Mouse (Mus musculus) spleen, adult 18-20 months (tissue): ENCODE data around the gene Fdxacb1.
A peak's percentile ranks its signal among the peaks of the same experiment; 100 is the strongest.

Source experiments
- DNase-seq, 2 experiments: peaks; one replicate each; pipeline ENCODE4 v3.0.0; 2022; ENCODE audit warnings: mixed read lengths in 2 of 2

Gene Fdxacb1

DNA sequence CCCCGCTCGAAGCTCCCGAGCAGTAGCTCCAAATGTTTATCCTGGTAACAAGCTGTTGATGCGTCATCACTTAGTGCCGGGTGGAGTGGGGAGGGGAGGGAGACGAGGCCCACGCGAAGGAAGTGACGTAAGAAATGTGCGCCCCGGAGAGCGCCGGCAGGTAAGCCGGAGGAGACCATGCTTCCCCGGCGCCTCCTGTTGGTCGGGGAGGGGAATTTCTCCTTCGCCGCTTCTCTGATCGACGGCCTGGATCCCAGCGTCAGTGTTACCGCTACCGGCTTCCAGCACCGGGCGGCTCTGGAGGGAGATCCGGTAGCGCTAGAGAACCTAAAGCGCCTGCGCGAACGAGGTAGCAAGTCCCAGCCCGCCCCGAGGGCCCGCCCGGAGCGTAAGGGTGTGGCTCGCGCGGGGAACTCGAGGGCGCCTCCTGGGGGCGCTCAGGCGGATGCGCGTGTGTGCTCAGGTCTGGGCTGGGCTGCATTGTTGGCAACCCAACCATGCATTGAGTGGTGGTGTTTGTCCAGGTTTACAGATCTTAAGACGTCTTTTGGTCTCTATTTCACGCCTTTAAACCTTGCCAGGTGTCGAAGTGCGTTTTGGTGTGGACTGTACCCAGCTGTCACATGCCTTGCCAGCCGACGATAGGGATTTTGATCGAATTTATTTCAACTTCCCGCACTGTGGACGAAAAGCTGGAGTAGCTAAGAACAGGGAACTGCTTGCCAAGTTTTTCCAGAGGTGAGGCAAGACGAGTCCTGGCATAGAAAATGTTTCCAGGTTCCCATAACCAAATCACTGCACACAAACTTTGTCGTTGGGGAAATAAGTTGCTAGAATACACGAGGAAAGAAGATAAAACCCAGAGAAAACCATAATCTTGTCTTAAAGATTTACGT lies at the start of gene Fdxacb1:
Gene Fdxacb1 (plus strand): TSS at position 130 of the 896 bp plus-strand sequence.
- peak; percentile 94 to 95 for DNase-seq

DNA sequence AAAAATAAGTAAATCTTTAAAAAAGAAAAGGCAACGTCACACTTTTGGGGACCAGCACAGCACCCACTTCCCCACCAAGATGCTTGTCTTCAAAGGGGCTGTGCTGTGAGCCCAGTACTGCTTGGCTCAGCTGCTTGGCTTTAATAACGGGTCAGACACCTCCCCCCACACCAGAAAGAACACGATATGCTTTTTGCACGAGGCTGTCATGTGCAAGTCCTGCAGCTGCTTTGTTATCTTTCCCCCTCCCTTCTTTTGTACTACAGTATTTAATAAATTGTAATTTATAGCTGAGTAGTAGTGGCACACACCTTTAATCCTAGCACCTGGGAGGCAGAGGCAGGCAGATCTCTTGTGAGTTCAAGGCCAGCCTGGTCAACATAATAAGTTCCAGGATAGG lies 49.2 kb upstream of the Fdxacb1 start:
- no peak for DNase-seq

- no peak for DNase-seq
Observed at GRCm38 (mm10) chr9:50721061-50721460, 47.0 kb upstream of the Fdxacb1 start.

GRCm38 (mm10) chr9:50722451-50722911 lies 45.6 kb upstream of the Fdxacb1 start:
- no peak for DNase-seq

DNA sequence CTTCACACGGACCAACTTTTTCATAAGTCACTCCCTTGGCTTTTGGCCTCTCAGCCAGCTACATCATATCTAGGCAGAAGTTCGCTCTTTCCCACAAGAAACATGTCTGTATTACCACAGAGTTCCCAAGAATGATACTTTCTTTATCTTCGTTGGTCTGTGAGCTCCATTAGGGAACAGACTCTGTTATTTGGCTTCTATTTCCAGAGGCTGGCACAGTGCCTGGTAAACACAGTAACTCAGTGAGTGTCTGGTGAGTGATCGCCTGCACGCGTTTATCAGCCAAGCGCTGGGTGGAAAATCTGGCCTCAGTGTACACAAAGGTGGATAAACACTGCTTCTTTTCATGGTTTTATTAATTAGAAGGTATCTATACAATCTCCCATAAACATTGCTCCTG lies 44.6 kb upstream of the Fdxacb1 start:
- no peak for DNase-seq

GRCm38 (mm10) chr9:50724147-50724546 lies 43.9 kb upstream of the Fdxacb1 start:
- no peak for DNase-seq

DNA sequence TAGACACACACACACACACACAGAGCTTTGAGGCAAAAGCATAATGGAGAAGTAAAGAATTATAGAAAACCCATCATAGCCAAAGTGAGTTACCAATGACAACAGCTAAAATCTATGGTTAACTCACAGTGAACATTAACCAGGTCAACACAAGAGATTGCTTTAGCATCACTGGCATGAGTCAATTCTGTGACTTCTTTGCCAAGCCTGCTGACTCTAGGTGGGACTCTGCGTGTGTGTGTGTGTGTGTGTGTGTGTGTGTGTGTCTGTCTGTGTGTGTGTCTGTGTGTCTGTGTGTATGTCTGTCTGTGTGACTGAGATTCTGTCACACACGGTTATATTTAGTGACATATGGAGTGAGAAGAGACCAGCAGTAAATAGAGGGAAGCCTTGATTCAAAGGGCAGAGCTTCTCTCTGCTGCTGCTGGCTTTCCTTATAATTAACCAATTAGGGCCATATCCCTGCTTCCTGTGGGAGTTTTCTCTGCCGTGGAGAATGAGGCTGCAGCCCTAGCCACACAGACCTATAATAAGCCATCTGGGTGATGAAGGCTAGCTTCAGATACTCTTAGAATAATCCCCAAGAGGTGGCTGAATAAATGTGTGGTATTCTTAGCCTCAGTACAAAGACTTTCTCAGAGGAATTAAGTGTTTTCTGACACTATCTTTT lies 43.2 kb upstream of the Fdxacb1 start:
- no peak for DNase-seq

DNA sequence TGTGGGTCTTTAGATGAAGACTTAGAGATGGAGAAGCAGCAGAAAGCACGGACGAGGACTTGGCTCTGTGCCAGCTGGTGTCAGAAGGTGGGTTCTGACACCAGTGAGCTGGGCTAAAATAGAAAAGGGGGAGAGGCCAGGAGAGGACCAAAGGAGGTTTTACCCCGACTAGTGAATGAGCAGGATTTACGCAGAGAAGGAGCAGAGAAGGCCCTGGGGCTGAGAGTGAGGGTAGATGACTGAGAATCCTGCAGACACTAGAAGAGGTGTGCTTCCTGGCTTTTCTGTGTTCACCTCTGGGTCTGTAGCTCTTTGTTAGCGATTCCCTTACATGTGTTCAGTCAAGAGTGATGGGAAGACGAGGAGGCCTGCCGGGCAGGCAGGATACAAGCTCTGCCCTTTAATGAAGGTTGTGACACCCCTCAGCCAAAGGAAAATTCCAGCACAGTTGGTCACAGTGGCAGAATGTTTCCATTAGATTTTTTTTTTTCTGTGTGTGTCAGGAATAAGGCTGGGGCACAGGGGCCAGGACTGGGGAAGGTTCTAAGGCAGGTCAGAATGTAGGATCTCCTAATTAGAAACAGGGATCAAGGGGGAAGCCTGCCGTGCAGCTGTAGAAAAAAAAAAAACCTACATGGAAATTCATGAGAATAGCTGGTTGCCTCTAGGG lies 42.0 kb upstream of the Fdxacb1 start:
- no peak for DNase-seq

DNA sequence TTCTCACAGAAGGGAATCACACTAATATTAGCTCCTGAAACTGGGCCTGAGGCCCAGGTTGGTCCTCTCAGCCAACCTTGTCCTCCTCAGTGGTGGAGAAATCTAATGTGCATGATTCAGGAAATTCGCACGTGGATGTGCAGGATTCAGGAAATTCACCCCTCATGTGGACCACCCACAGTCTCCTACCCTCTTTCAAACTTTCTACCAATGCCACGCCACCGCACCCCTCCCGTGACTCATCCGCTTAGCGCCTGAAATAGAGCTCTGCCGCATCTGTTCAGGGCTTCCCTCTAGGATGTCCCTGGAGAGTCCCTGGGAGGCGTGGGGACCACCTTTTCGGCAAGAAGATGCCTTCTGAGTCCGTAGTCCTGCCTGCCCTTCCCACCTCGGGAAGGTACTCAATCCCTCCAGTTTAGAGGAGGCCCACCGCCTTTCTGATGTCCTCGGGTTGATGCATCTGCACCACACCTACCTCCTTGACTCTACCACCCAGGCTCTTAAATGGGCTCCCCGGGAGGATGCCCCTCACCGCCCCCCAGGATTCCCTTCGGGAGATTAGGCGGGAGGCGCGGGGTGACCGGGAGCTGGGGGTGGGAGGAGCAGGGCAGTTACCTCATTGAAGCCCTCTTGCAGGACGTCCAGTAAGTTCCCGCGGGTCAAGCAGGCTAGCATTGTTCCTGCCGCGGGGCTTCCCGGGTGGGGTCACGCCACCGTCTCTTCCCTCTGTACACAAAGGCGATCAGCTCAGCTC lies 40.7 kb upstream of the Fdxacb1 start:
- no peak for DNase-seq

DNA sequence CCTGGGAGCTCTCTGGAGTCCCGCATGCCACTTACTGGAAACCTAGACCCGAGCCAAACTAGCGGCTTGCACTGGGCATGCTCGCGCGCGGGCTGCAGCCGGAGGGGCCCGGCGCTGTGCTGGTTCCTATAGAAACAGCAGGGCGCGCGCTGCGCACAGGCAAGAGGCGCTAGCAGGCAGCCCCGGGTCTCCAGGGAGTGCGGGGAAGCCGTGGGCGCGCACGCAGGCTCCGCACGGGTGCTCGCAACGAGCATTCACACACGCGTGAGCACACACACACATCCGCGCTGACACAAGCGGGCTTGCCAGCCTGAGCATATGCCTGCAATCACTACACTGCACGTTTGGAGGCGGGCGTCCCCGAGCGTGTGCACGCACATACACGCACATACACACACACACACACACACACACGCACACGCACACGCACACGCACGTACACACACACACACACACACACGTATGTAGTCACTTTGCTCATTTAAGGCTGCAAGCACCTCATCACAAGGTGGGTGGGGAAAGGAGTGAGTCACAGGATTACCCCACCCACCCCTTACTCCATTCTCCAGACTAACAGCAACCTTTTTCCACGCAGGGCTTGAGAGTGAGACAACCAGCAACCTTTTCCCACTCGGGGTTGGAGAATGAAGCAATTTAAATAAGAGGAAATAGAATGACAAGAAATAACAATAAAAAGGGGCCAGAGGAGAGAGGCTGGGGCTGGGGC lies 39.9 kb upstream of the Fdxacb1 start:
- DNase-seq, result peak in 1 of 2 experiments; percentile 19

DNA sequence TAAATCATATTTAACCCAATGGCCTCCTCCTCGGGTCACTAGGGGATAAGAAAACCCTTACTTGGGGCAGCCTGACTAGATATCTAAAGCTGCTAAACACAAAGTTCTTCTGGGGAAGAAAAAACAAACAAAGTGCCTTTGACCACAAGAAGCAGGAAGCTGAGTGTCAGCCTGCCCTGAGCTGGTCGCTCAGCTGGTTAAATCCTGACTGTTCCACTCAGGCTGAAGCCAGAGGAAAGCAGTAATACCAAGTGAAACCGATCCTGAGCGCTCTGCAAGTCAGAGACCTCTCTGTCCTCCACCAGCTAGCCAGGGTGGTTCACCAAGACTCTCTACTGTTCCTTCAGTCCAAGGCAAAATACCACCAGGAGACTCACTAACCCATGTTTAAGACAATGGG lies 38.4 kb upstream of the Fdxacb1 start:
- DNase-seq, result no peak

GRCm38 (mm10) chr9:50732560-50732959 lies 35.5 kb upstream of the Fdxacb1 start:
- DNase-seq, result no peak

DNA sequence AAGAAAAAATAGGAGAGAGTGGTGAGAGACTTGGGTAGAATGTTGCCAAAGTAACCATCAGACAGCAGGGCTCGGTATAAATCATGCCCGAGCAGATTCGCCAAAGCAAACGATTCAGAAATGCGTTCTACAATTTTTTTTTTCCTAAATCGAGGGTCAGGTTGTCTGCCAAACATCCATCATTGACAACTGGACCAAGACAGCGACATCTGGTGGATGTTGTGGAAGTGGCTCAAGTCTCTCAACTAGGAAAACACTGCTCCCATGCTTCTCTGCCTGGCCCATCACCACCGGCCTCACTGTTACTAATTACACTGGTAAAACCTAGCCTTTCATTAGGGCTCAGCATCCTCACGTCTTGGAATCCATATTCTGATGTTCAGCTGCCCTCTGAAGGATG lies 33.0 kb upstream of the Fdxacb1 start:
- peak in 1 of 2 experiments; percentile 26 for DNase-seq

DNA sequence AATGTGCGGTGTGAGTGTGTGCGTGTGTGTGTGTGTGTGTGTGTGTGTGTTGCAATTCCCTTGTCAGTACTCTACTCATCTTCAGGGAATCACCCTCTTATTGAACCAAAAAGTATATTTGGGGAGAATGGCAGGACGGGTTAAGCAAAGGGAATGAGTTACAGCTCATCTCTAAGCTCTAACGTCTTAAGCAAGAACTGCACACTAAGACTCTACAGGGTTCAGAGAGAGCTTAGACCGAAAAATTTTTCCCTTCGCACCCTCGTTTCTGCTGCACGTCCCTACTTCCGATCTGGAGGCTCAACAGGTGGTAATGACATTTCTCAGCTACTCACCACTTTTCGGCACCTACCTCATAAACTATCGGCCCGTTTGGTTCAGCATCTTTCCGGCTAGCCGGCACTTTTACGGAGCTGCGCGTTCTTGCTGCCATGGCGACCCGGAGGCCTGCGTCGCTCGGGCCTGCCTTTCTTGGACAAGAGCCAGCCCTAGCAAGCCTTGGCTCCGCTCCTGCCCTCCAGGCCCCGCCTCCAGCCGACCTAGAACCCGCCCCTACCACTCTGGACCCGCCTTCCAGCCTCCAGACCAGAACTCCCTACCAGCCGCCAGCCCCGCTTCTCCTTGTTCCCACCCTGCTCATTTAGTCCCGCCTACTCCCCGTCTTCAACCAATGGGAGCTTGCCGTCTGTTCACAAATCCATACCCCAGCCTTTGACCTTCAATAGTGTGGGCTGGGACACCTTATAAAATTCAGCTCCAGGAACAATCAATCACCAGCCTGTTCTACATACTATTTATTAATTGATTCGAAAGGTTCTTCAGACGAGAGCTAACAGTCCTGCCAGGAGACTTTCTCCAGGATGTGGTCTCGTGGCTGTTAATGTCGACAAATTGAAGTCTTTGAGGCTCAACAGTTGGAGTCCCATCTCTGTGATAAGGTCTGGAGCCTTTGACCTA lies 28.8 kb upstream of the Fdxacb1 start, which contains the start of gene Dixdc1:
Gene Dixdc1 (minus strand): TSS at position 604 of the 957 bp plus-strand sequence.
- DNase-seq, result peak; percentile 76 to 78

DNA sequence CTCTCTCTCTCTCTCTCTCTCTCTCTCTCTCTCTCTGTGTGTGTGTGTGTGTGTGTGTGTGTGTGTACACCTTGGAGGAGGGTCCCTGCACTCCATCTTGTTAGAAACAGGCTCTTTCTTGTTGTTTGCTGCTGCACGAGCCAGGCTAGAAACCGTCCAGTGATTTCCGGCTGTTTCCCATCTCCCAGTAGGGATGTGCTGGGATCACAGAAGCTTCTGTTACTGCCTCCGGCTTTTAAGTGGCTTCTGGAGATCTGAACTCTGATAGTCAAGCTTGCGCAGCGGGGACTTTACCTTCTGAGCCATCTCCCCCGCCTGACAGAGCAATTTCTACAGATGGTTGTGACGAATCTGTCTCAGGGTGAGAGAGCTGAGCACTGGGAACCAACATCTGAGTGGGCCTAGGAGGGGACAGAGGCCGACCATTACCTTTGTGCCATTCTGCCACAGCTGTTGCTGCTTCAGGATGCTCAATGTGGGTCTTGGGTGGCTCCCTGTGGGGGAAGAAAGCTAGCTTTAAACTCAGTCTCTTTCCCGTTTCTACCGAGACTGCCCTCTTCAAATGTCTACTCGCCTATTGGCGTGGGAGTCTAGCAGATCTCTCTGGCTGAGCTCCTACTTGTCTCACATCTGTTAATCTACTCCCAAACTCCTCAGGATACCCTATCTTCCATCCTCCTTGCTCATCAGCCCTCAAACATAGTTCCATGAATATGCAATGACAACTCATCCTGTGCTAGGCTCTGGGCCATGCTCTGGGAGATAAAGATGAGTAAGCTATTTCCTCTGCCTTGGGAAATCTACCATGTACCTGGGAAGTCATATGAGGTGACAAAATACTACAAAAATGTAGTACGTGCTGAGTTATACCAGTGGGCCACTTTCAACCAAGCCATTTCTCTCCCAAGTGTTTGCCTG lies 26.9 kb upstream of the Fdxacb1 start:
- no peak for DNase-seq

- no peak for DNase-seq
Observed at GRCm38 (mm10) chr9:50742261-50742660, 25.8 kb upstream of the Fdxacb1 start.

- no peak for DNase-seq
Observed at GRCm38 (mm10) chr9:50742744-50743143, 25.3 kb upstream of the Fdxacb1 start.

- no peak for DNase-seq
Observed at GRCm38 (mm10) chr9:50745806-50746205, 22.2 kb upstream of the Fdxacb1 start.

DNA sequence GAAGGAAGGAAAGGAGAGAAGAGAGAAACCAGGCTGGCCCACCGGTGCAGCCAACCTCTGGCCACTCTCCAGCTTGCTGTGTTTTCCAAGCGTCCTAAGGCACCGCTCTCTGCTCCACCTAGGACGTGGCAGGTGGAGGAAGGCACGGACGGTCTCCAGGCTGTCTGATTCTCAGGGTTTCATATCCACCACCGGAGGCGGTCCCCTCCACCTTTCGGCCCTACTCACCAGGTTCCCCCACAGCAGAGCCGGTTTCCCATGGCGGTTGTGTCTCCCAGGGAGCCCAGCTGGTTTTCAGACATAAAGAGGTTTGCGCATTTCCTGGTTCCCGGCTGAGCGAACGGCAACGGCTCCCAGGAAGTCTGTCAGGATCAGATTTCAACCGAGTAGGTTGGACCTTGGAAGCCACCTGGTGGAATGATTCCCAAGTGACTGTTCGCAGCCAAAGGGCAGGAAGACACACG lies 21.8 kb upstream of the Fdxacb1 start, which contains the start of gene 2310030G06Rik:
Gene 2310030G06Rik (minus strand): TSS at position 323 of the 464 bp plus-strand sequence.
- no peak for DNase-seq
